Mouse (Mus musculus) limb, embryonic 10.5 days (tissue): ENCODE data around the gene E130308A19Rik. TPM values are rescaled to one million over a fixed set of nuclear protein-coding genes. Genes with fewer than 3 reads are reported as not detected.
A peak's percentile ranks its signal among the peaks of the same experiment; 100 is the strongest.

Experiments used
- DNase-seq: peaks from one replicate; pipeline ENCODE4 v3.0.0-alpha.2; 2017; ENCODE audit warnings: low spot score
- H3K27ac ChIP-seq: fragments of 300-500 bp; sonication (generic); 2 replicates; pipeline ENCODE4 v1.5.1; 2016; ENCODE audit warnings: mild to moderate bottlenecking
- H3K27me3 ChIP-seq: fragments of 300-500 bp; sonication (generic); 2 replicates; pipeline ENCODE4 v1.6.1; 2016; ENCODE audit warnings: low read depth, mild to moderate bottlenecking; ENCODE audit not compliant: poor library complexity, severe bottlenecking
- H3K36me3 ChIP-seq: fragments of 300-500 bp; sonication (generic); 2 replicates; pipeline ENCODE4 v1.6.1; 2016; ENCODE audit warnings: mild to moderate bottlenecking, moderate library complexity
- H3K4me1 ChIP-seq: fragments of 300-500 bp; sonication (generic); 2 replicates; pipeline ENCODE4 v1.6.1; 2016
- H3K4me3 ChIP-seq: fragments of 300-500 bp; sonication (generic); 2 replicates; pipeline ENCODE4 v1.5.1; 2016; ENCODE audit warnings: mild to moderate bottlenecking, moderate library complexity
- H3K9me3 ChIP-seq: fragments of 300-500 bp; sonication (generic); replicated peaks from 2 replicates; pipeline ENCODE4 v1.6.1; 2016; ENCODE audit warnings: mild to moderate bottlenecking
- WGBS: fragments of 180-500 bp; shearing (Covaris S2); methylation state at CpG from one replicate; pipeline ENCODE4 v1.1.7; 2016; 5-methylcytosine and 5-hydroxymethylcytosine counted together
- polyA plus RNA-seq: library from polyadenylated mRNA; unstranded; fragments of >200 nt; fragmentation: Nextera tagmentation; extraction: Ambion mirVana; gene quantifications from 2 replicates; pipeline ENCODE4 v1.2.1, GENCODE M21; 2016

The E130308A19Rik gene
- polyA plus RNA-seq, 1 experiment from 2014 or later, result 42.6 TPM

DNA sequence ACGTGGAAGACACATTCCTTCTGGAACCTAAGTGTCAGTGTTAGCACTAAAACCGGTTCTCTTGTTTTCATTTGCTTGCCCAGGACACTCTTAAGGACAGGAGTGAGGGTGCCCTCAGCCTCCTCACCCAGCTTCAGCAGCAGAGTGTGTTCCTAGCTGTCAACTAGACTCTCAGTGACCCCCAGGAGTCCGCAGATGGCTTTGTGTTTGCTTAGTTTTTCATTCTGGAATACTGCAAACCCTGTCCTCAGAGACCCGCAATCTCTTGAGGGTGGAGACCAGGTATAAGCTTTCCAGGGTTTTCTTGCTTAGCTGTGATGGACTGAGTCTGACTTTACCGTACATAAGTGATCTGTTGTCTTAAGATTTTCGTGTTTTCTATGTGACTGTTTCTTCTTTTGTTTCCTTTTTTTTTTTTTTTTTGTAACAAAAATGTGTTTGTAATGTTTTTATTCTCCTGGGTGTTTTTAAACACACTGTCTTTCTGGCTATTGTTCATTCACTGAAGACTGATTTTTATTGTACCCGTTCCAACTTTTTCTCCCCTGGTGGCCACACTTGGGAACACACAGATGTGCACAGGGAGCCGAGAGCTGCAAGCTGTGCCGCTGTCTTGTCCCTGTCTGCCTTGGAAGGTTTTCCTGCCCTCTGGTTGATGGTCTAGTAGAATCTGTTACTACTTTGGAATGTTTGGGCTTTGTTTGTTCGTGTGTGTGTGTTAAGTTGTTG, 134.8 kb downstream of the E130308A19Rik start:
- no peak for DNase-seq

GRCm38 (mm10) chr4:59761365-59761729, 135.3 kb downstream of the E130308A19Rik start:
- WGBS, result 90% methylated on average over 4 of the region's 4 CpGs
- Histone ChIP-seq H3K27ac (no peak overlapping the region), H3K36me3 (no peaks in the 10 kb centered on the region), H3K27me3 (no peaks in the 10 kb centered on the region), H3K4me1 (peaks cover 14% of the 10 kb centered on the region; the same call in 1 of the 2 replicates), H3K4me3 (no peak overlapping the region), H3K9me3 (no peaks in the 10 kb centered on the region)
- no peak for DNase-seq

More for the DNA sequence above, 134.8 kb downstream of the E130308A19Rik start:
- no peak overlapping the region for H3K27ac ChIP-seq
- no peaks in the 10 kb centered on the region for H3K27me3 ChIP-seq
- no peak overlapping the region for H3K4me3 ChIP-seq
- WGBS, result 67% methylated on average over 10 of the region's 10 CpGs
- H3K9me3 ChIP-seq, result no peaks in the 10 kb centered on the region
- no peaks in the 10 kb centered on the region for H3K36me3 ChIP-seq
- H3K4me1 ChIP-seq, result peaks cover 11% of the 10 kb centered on the region; the same call in 1 of the 2 replicates

DNA sequence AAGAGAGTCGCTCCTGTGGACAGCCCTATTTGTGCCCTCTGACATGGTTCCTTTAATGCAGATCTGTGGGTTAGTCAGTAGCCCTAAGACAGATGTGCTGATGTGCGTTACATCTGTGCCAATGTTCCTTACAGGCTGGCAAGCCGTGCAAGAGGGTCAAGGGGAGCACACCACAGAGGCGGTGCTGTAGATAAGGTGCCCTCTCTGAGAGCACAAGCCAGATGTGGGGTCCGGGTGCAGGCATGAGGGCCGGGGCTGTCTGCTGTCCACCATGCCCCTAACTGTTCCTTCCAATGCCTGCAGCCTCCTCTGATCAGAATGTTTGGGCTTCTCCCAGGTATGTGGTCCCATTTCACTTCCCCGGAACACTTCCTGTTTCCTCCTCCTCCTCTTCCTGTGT, 138.9 kb downstream of the E130308A19Rik start:
- Histone ChIP-seq H3K27me3 (no peaks in the 10 kb centered on the region), H3K9me3 (no peaks in the 10 kb centered on the region), H3K27ac (no peak overlapping the region; the same call in 1 of the 2 replicates), H3K4me1 (peaks cover 14% of the 10 kb centered on the region; the same call in 1 of the 2 replicates), H3K36me3 (peaks cover 10% of the 10 kb centered on the region), H3K4me3 (no peak overlapping the region)
- no peak for DNase-seq
- WGBS, result 81% methylated on average over 7 of the region's 7 CpGs

GRCm38 (mm10) chr4:59765385-59766005, 139.5 kb downstream of the E130308A19Rik start:
- 56% methylated on average over 7 of the region's 7 CpGs for WGBS
- no peak for DNase-seq
- peaks cover 14% of the 10 kb centered on the region; the same call in 1 of the 2 replicates for H3K4me1 ChIP-seq
- H3K4me3 ChIP-seq, result no peak overlapping the region
- no peaks in the 10 kb centered on the region for H3K27me3 ChIP-seq
- no peaks in the 10 kb centered on the region for H3K9me3 ChIP-seq
- H3K36me3 ChIP-seq, result peaks cover 15% of the 10 kb centered on the region
- no peak overlapping the region; the same call in 1 of the 2 replicates for H3K27ac ChIP-seq

- Histone ChIP-seq H3K4me1 (peaks cover 14% of the 10 kb centered on the region; the same call in 1 of the 2 replicates), H3K9me3 (no peaks in the 10 kb centered on the region), H3K4me3 (no peak overlapping the region), H3K36me3 (peaks cover 38% of the 10 kb centered on the region), H3K27ac (no peak overlapping the region), H3K27me3 (no peaks in the 10 kb centered on the region)
- DNase-seq, result no peak
- 91% methylated on average over 2 of the region's 2 CpGs for WGBS
These were observed 141.7 kb downstream of the E130308A19Rik start for GRCm38 (mm10) chr4:59767717-59768116.

GRCm38 (mm10) chr4:59772171-59772879, 146.3 kb downstream of the E130308A19Rik start:
- DNase-seq, result no peak
- Histone ChIP-seq H3K4me1 (no peaks in the 10 kb centered on the region), H3K9me3 (no peaks in the 10 kb centered on the region), H3K27me3 (no peaks in the 10 kb centered on the region), H3K27ac (no peak overlapping the region), H3K4me3 (no peak overlapping the region), H3K36me3 (peaks cover 78% of the 10 kb centered on the region)
- WGBS, result 88% methylated on average over 17 of the region's 17 CpGs

GRCm38 (mm10) chr4:59777828-59778227, 151.8 kb downstream of the E130308A19Rik start:
- no peak for DNase-seq
- no peak overlapping the region for H3K4me3 ChIP-seq
- H3K4me1 ChIP-seq, result peaks cover 11% of the 10 kb centered on the region; the same call in 1 of the 2 replicates
- WGBS, result 84% methylated on average over 3 of the region's 3 CpGs
- H3K27ac ChIP-seq, result no peak overlapping the region
- no peaks in the 10 kb centered on the region for H3K9me3 ChIP-seq
- no peaks in the 10 kb centered on the region for H3K27me3 ChIP-seq
- peaks cover 66% of the 10 kb centered on the region for H3K36me3 ChIP-seq

GRCm38 (mm10) chr4:59780568-59780967, 154.6 kb downstream of the E130308A19Rik start:
- Histone ChIP-seq H3K4me1 (peaks cover 11% of the 10 kb centered on the region; the same call in 1 of the 2 replicates), H3K27ac (no peak overlapping the region), H3K4me3 (no peak overlapping the region), H3K9me3 (no peaks in the 10 kb centered on the region), H3K27me3 (no peaks in the 10 kb centered on the region), H3K36me3 (peaks cover 40% of the 10 kb centered on the region)
- WGBS, result 70% methylated on average over 1 of the region's 1 CpGs
- no peak for DNase-seq

- H3K4me1 ChIP-seq, result peaks cover 11% of the 10 kb centered on the region; the same call in 1 of the 2 replicates
- under 1% methylated on average over 47 of the region's 47 CpGs for WGBS
- peak overlapping the region; percentile 92 for H3K27ac ChIP-seq
- no peaks in the 10 kb centered on the region for H3K27me3 ChIP-seq
- peak; percentile 50 for DNase-seq
- H3K4me3 ChIP-seq, result peak overlapping the region; percentile 93
- H3K9me3 ChIP-seq, result no peaks in the 10 kb centered on the region
- H3K36me3 ChIP-seq, result peaks cover 20% of the 10 kb centered on the region
These were observed 157.1 kb downstream of the E130308A19Rik start for GRCm38 (mm10) chr4:59782853-59783684.

- peak; percentile 98 for DNase-seq
- H3K27ac ChIP-seq, result peak overlapping the region; percentile 92
- H3K9me3 ChIP-seq, result no peaks in the 10 kb centered on the region
- no peaks in the 10 kb centered on the region for H3K27me3 ChIP-seq
- H3K36me3 ChIP-seq, result peaks cover 14% of the 10 kb centered on the region
- 1% methylated on average over 36 of the region's 36 CpGs for WGBS
- peak overlapping the region; percentile 93 for H3K4me3 ChIP-seq
- peaks cover 11% of the 10 kb centered on the region; the same call in 1 of the 2 replicates for H3K4me1 ChIP-seq
These were observed 157.8 kb downstream of the E130308A19Rik start for GRCm38 (mm10) chr4:59783685-59784279.

DNA sequence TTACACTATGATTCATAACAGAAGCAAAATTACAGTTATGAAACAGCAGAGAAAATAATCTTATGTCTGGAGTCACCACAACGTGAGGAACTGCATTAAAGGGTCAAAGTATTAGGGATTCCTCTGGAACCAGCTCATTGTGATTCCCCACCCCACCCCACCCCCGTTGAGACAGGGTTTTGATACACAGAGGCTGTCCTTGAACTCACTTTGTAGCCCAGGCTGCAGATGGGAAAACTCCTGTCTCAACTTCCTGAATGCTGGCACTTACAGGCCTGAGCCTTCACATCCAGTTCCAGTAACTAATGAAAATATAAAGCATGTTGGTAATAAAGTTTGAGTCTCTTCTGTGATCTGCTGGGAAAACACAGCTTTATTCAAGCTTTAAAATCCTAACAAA, 159.4 kb downstream of the E130308A19Rik start:
- WGBS, result 33% methylated on average over 2 of the region's 2 CpGs
- H3K36me3 ChIP-seq, result no peaks in the 10 kb centered on the region
- H3K4me3 ChIP-seq, result no peak overlapping the region
- no peak overlapping the region for H3K27ac ChIP-seq
- H3K27me3 ChIP-seq, result no peaks in the 10 kb centered on the region
- DNase-seq, result no peak
- H3K4me1 ChIP-seq, result peaks cover 11% of the 10 kb centered on the region; the same call in 1 of the 2 replicates
- no peaks in the 10 kb centered on the region for H3K9me3 ChIP-seq

DNA sequence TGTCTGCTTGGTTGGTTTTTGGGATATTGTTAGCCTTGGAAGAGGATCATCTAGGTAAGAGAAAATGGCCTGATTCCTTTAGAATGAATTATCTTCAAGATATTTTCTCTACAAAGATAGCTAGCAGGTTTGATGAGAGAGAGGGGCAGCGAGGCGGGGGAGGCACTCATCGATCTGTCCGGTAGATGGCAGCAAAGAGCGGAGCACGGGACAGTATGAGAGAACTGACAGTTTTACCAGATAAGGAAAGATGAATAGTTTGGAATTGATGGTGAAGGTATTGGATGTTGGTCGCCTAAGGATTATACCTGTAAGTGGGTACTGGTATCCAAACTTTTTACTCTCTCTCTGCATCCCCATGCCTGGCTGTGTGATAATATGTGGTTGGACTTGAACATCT, 160.7 kb downstream of the E130308A19Rik start:
- no peak overlapping the region for H3K4me3 ChIP-seq
- H3K4me1 ChIP-seq, result peaks cover 12% of the 10 kb centered on the region; the same call in 1 of the 2 replicates
- no peaks in the 10 kb centered on the region for H3K9me3 ChIP-seq
- no peaks in the 10 kb centered on the region for H3K36me3 ChIP-seq
- WGBS, result 1% methylated on average over 7 of the region's 7 CpGs
- H3K27ac ChIP-seq, result no peak overlapping the region
- peak; percentile 81 for DNase-seq
- no peaks in the 10 kb centered on the region for H3K27me3 ChIP-seq
